Mouse (Mus musculus) limb, embryonic 11.5 days (tissue): ENCODE measurements around the gene Ddx39. TPM values are rescaled to one million over a fixed set of nuclear protein-coding genes. Genes with fewer than 3 reads are reported as not detected.

Experiments
- ATAC-seq: fragments of 200-750 bp; cut with Nextera tagmentation; 2 replicates; pipeline ENCODE4 v1.8.0; 2017; ENCODE audit warnings: low read depth; ENCODE audit not compliant: insufficient number of reproducible peaks, low FRiP score, low TSS enrichment
- DNase-seq: peaks from one replicate; pipeline ENCODE4 v3.0.0-alpha.2; 2015; ENCODE audit warnings: low spot score
- H3K27ac ChIP-seq: fragments of 300-500 bp; sonication (generic); replicated peaks from 2 replicates; pipeline ENCODE4 v1.5.1; 2014; ENCODE audit warnings: low read depth, mild to moderate bottlenecking, low read length
- H3K27me3 ChIP-seq: fragments of 300-500 bp; sonication (generic); 2 replicates; pipeline ENCODE4 v1.6.1; 2014; ENCODE audit warnings: mild to moderate bottlenecking, low read length, mixed read lengths; ENCODE audit not compliant: control insufficient read depth, insufficient read depth
- H3K36me3 ChIP-seq: fragments of 300-500 bp; sonication (generic); 2 replicates; pipeline ENCODE4 v1.6.1; 2014; ENCODE audit warnings: mild to moderate bottlenecking, low read length, moderate library complexity, mixed read lengths; ENCODE audit not compliant: control insufficient read depth, insufficient read depth
- H3K4me1 ChIP-seq: fragments of 300-500 bp; sonication (generic); 2 replicates; pipeline ENCODE4 v1.6.1; 2014; ENCODE audit warnings: low read length, mixed read lengths; ENCODE audit not compliant: control insufficient read depth, insufficient read depth
- H3K4me2 ChIP-seq: fragments of 300-500 bp; sonication (generic); 2 replicates; pipeline ENCODE4 v1.6.1; 2014; ENCODE audit warnings: low read depth, mild to moderate bottlenecking, moderate library complexity; ENCODE audit not compliant: severe bottlenecking
- H3K4me3 ChIP-seq: fragments of 300-500 bp; sonication (generic); 2 replicates; pipeline ENCODE4 v1.5.1; 2014; ENCODE audit warnings: low read depth, low read length
- H3K9ac ChIP-seq: fragments of 300-500 bp; sonication (generic); 2 replicates; pipeline ENCODE4 v1.6.1; 2014; ENCODE audit warnings: mild to moderate bottlenecking, low read length
- H3K9me3 ChIP-seq: fragments of 300-500 bp; sonication (generic); 2 replicates; pipeline ENCODE4 v1.6.1; 2016; ENCODE audit warnings: low read length; ENCODE audit not compliant: control insufficient read depth
- WGBS: fragments of 180-500 bp; shearing (Covaris S2); extraction: QIAGEN DNeasy Blood & Tissue Kit; methylation state at CpG from one replicate; pipeline ENCODE4 v1.1.7; 2014; 5-methylcytosine and 5-hydroxymethylcytosine counted together
- polyA plus RNA-seq: library from polyadenylated mRNA; unstranded; fragments of >200 nt; fragmentation: Nextera tagmentation; extraction: Ambion mirVana; gene quantifications from 2 replicates; pipeline ENCODE4 v1.2.1, GENCODE M21; 2014

Ddx39 gene
- polyA plus RNA-seq, 1 experiment from 2014 or later = 215 TPM

DNA sequence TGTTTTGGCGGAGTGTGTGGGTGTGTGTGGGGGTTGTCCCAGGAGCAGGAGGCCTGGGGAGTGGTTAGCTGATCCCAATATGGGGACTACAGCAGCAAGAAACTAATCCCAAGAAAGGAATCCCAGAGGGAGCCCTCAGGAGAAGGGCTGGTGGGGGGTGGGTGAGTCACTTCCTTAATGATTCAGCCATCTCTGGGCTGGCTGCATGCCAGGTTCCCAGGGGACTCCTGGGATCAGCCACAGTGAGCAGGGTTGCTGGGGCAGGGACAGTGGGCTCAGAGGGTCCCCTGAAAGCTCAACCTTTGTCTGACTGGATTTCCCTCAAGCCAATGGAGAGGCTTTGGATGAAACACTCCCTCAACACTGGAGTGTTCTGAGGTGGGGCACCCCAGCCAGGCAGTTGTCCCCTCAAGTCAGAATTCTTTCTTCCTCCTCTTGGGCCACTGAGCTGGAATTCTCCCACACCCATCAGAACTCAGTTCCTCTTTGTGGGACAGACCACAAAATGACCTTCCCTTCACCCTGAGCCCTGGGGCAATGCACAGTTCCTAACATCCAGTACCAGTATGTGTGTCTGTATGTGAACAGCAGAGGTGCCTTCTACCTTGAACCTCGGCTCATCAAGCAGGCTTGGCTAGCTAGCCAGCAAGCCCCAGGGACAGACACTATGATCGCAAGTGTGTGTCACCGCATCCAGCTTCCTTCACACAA, 23.0 kb downstream of the Ddx39 start:
- H3K27me3 ChIP-seq = no peaks in the 10 kb centered on the region
- 82% methylated on average over 4 of the region's 4 CpGs for WGBS
- peaks cover 21% of the 10 kb centered on the region for H3K4me1 ChIP-seq
- DNase-seq (no peak), ATAC-seq (no peak)
- H3K27ac ChIP-seq = no peak overlapping the region
- no peaks in the 10 kb centered on the region for H3K36me3 ChIP-seq
- no peak overlapping the region for H3K9ac ChIP-seq
- no peak overlapping the region for H3K4me2 ChIP-seq
- no peaks in the 10 kb centered on the region for H3K9me3 ChIP-seq
- no peak overlapping the region for H3K4me3 ChIP-seq

DNA sequence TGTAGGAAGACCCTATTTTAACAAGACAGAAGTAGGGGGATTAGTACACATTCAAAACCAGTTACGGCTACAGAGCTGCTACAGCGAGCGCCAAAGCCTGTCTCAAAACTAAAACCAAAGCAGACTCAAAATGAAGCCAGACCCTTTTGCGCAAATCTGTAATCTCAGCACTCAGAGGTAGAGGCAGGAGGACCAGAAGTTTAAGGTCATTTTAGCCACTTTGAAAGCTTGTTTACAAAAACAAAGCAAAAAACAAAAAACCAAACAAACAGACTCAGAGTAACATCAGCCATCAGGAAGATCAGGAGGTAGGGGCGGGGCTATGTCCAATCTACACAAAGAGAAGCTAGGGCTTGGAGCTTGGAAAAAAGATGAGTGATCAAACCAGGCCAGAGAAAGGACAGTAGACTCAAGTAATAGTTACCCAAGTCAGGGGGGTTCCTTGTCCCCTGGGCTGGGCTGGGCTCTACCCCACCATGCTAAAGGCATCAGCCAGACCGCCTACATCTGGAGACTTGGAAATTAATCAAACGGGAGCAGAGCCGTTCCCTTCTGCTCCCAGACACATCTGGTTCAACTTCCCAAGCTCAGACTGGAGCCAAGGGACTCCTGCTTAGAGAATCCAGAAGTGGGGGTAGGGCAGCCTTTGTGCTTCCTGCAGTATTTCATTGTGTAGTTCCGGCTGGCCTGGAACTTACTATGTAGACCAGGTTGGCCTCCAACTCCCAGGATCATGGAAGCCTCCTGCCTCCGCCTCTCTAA, 24.2 kb downstream of the Ddx39 start:
- Histone ChIP-seq H3K9ac (no peak overlapping the region), H3K4me3 (no peak overlapping the region), H3K36me3 (no peaks in the 10 kb centered on the region), H3K27ac (peak overlapping the region; percentile 69), H3K4me2 (no peak overlapping the region), H3K4me1 (peaks cover 21% of the 10 kb centered on the region), H3K27me3 (no peaks in the 10 kb centered on the region), H3K9me3 (no peaks in the 10 kb centered on the region)
- 49% methylated on average over 10 of the region's 10 CpGs for WGBS
- ATAC-seq = peak; percentile 61
- DNase-seq = peak; percentile 72

DNA sequence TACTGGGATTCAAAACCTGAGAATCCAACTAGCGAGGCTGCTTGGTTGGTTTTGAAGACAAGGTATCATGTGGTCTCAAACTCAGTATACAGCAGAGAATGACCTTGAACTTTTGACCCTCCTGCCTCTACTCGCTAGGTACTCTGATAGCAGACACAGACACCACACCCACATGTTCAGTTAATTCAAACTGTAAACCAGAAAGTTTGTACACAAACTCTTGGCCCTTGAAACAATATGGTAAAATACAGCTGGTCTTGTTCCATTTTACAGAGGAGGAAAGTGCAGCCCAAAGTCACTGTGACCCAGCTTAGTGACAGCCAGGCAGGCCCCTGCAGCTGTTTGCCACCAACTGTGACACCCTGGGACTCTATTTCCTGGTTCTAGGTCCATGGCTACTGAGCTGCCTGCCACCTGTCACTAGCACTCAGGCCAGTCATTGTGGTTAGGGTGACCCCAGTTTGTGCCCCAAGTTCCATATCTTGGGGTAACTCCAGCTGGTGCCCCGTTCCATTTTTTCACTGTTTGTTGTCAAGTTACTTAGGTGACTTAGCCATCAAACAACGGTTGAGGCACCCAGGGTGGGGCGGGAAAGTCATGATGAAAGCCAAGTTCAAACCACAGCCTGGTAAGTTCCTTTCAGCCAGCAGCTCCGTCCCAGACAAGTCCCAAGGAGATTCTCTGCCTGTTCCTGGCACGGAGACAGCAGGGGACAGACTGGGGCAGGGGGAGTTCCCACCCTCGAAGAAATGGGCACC, 24.9 kb downstream of the Ddx39 start:
- peaks cover 21% of the 10 kb centered on the region for H3K4me1 ChIP-seq
- ATAC-seq = no peak
- no peak overlapping the region for H3K9ac ChIP-seq
- peak; percentile 41 for DNase-seq
- H3K4me2 ChIP-seq = peak overlapping the region; percentile 76; the same call in 1 of the 2 replicates
- H3K4me3 ChIP-seq = no peak overlapping the region
- no peaks in the 10 kb centered on the region for H3K9me3 ChIP-seq
- WGBS = 36% methylated on average over 8 of the region's 8 CpGs
- no peaks in the 10 kb centered on the region for H3K27me3 ChIP-seq
- H3K36me3 ChIP-seq = no peaks in the 10 kb centered on the region
- peak overlapping the region; percentile 69; the same call in 1 of the 2 replicates for H3K27ac ChIP-seq

DNA sequence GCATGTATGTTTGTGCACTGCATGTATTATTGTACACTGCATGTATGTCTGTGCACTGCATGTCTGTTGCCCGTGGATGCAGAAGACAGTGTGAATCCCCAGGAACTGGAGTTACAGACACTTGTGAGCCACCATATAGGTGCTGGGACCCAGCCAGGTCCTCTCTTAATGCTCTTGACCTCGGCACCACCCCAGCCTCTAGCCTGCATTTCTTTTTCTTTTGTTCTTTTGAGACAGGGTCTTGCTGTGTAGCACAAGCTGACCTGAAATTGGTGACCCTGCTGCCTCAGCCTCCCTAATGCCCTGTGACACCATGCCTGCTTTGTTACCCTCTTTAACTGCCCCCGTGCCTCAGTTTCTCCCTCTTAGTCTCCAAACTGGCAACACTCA, 25.6 kb downstream of the Ddx39 start:
- Histone ChIP-seq H3K4me1 (peaks cover 21% of the 10 kb centered on the region), H3K36me3 (no peaks in the 10 kb centered on the region), H3K4me3 (peak overlapping the region; percentile 45), H3K27ac (peak overlapping the region; percentile 59; the same call in 1 of the 2 replicates), H3K9me3 (no peaks in the 10 kb centered on the region), H3K4me2 (peak overlapping the region; percentile 76), H3K9ac (peak overlapping the region; percentile 81), H3K27me3 (no peaks in the 10 kb centered on the region)
- DNase-seq = no peak
- 25% methylated on average over 3 of the region's 3 CpGs for WGBS
- peak; percentile 9; the same call in 1 of the 2 replicates for ATAC-seq

DNA sequence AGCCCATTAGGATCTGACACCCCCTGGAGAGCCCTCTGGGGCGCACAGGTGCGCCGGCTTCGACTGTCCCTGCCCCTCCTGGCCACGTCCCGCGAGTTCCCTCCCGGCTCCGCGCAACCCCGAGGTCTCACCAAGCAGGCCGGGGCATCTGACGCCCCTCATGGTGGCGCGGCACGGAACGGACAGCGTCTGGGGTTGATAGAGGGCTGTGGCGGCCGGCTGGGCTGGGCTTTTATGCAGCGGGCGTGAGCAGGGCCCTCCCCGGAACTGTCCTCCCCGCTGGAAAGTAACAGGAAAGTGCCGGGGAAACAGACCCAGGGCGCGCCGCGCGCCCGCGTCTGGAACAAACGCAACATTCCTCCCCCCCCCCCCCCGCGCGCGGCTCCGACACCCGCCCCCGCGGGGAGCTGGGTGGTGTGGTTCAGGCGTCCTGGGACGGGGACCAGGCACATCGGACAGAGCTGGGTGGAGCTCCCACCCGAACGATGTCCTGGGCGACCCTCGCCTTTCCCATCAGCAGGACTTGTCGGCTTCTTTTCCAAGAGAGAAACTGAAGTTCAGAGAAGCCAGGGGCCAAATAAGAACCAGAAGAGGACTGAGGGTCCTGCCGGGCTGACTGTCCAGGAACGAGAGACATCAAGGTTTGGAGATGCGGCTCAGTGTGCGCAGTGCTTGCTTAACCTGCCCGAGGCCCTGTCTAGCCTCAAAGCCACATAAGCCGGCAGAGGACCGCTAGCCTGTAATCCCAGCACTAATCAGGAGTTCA, 26.2 kb downstream of the Ddx39 start, which contains the start of gene Adgre5:
Adgre5 (minus strand) TSS at position 351 of the 766 bp plus-strand sequence.
- H3K27me3 ChIP-seq = no peaks in the 10 kb centered on the region
- peak within 1 kb of the TSS; percentile 76 for H3K4me2 ChIP-seq
- no peaks in the 10 kb centered on the region for H3K36me3 ChIP-seq
- DNase-seq (peak; percentile 76), ATAC-seq (peak; percentile 60)
- no peaks in the 10 kb centered on the region for H3K9me3 ChIP-seq
- H3K9ac ChIP-seq = peak within 1 kb of the TSS; percentile 81
- peak within 1 kb of the TSS; percentile 45 for H3K4me3 ChIP-seq
- H3K4me1 ChIP-seq = peaks cover 21% of the 10 kb centered on the region
- WGBS = under 1% methylated on average over 47 of the region's 56 CpGs
- peak within 1 kb of the TSS; percentile 59; the same call in 1 of the 2 replicates for H3K27ac ChIP-seq

DNA sequence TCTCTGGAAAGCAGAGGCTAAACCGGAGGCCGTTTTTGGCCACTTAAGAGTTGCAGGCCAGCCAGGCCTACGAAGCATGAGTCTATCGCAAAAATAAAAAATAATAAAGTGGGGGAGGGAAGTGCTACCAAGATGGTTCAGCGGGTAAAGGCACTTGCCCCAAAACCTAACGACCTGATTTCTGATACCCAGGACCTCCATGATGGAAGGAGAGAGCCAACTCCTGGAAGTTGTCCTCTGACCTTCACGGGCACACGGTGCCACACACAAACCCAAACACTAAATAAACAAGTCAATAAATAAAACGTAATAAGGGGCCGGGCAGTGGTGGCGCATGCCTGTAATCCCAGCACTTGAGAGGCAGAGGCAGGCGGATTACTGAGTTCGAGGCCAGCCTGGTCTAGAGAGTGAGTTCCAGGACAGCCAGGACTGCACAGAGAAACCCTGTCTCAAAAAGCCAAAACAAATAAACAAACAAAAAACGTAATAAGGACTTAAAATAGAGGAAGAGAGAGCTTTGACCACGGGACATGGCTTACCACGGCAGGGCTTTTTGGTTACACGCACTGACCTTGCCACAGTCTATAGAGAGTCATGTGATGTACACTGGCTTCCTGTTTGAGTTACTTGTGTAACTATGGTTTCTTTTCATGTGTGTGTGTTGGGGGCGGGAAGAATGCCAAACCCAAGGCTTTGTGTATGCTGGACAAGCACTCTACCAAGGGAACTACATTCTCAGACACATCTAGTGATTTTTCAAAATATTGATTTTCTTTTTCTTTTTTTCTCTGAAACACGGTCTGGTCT, 27.1 kb downstream of the Ddx39 start:
- WGBS = 80% methylated on average over 19 of the region's 19 CpGs
- H3K27me3 ChIP-seq = no peaks in the 10 kb centered on the region
- peaks cover 21% of the 10 kb centered on the region for H3K4me1 ChIP-seq
- no peak for ATAC-seq
- H3K4me2 ChIP-seq = peak overlapping the region; percentile 76
- no peak overlapping the region for H3K9ac ChIP-seq
- DNase-seq = no peak
- H3K27ac ChIP-seq = no peak overlapping the region
- H3K36me3 ChIP-seq = no peaks in the 10 kb centered on the region
- H3K4me3 ChIP-seq = peak overlapping the region; percentile 45
- no peaks in the 10 kb centered on the region for H3K9me3 ChIP-seq

DNA sequence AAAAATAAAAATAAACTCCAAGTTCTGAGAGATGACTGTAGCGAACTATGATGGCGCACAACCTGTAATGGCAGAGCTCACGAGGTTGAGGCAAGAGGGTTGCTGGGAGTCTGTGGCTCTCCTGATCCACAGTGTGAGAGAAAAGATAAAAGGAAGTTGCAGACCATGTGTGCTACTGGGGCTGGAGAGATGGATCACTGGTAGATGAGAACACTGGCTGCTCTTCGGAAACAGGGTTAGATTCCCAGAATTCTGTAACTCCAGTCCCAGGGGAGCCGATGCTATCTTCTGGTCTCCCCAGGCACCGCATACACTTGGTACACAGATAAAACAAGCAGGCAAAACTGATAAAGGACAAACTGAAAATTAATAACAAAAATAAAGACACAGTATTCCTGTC, 28.0 kb downstream of the Ddx39 start:
- Histone ChIP-seq H3K9ac (no peak overlapping the region), H3K4me3 (no peak overlapping the region), H3K9me3 (no peaks in the 10 kb centered on the region), H3K36me3 (no peaks in the 10 kb centered on the region), H3K4me1 (peaks cover 20% of the 10 kb centered on the region), H3K27ac (no peak overlapping the region), H3K4me2 (no peak overlapping the region), H3K27me3 (peaks cover 8% of the 10 kb centered on the region)
- DNase-seq = no peak
- 91% methylated on average over 6 of the region's 6 CpGs for WGBS
- no peak for ATAC-seq
